Mouse (Mus musculus): ENCODE data around the gene 2310007B03Rik.

Gene 2310007B03Rik

DNA sequence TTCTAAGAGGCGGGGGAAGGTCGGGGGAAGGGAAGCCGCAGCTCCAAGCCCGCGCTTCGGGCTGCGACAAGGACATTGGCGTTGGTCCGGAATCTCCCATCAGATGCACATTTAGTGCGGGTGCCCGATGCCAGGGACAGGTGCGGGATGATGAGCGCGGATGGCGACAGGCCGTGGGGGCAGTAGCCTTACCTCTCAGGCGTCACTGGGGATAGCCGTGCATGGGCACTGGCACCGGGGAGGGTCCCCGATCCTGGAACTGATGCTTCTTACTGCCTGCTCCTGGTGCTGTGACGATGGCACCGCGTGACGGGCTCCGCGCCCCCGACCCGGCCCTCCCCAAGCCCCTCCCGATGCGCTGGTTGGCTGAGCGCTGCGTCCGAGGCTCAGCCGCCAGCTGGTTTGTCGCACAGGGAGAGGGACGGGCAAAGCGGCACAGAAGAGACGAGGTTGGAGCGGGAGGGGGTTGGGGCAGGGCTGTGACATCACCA, 59.1 kb downstream of the 2310007B03Rik start, which contains the start of gene Kif1a:
Kif1a (minus strand) TSS at position 381 of the 491 bp plus-strand sequence.
- DNase-seq (ENCODE audit: low spot score): peak; percentile 85

Data from left cerebral cortex, adult 11 months (tissue).